Mouse (Mus musculus) spleen, postnatal 14 days (tissue): Measurements from ENCODE around the gene Ptpn22.
"Not testable (repeated sequence)": the region's sequence is repeated elsewhere in the genome, so short reads cannot be mapped to it uniquely, and the experiment has no call there.

Source experiments
- DNase-seq, 2 experiments: peaks; one replicate each; pipeline ENCODE4 v3.0.0; 2021 to 2022; ENCODE audit warnings: low spot score in 2 of 2

Gene Ptpn22

DNA sequence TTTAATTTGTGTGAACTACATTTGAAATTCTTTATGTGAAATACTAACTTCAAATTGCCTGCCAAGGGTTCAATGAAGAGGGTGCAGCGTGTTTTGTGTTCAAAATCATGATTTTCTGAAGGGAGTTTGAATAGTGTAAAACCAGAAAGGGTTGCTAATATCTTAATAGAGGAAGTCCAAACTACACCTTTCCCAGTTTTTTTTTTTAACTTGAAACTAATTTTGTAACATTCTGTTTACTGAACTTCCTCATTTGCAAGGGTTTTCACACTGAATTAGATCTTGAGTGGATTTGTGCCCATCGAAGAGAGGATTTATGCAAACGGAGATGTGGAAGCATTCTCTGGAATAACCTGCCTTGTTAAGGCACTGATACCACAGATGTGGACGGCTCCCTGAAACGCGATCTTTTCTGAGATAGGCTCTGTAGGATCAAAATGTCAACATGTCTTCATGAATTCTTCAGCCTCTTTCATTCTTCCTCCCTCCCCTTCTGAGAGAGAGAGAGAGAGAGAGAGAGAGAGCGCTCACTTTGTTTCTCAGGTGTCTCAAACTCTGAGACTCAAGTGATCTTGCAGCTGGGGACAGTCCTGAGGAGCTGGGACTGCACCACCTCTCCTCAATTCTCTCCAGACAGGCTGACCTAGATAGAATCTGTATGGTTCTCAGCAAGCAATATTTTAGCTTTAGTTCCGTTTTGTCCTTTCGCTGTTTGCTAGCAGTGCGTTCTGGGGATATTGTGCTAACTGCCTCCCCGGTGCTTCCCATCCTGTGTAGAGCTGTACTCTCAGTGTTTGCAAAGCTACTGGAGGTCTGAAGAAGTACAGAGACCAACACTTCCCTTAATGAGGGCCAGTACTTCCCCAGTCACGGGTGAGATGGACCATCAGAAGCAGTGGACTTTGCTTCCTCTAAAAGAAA is at the start of gene Ptpn22:
Gene Ptpn22 (plus strand): TSS at position 915 of the 921 bp plus-strand sequence.
- no peak for DNase-seq

DNA sequence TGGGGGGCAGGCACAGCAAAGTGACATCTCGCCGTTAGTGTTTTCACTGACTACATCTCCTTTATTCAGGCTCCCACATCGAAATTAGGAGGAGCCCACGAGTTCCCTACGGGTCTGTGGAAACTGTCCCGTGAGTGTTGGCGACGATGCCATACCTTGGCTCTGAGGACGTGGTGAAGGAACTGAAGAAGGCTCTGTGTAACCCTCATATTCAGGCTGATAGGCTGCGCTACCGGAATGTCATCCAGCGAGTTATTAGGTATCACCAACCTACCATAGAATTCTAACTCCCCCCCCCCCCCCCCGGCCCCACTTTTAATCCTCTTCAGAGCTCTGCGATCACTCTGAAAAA is 49.8 kb upstream of the Ptpn22 start:
- no peak for DNase-seq

DNA sequence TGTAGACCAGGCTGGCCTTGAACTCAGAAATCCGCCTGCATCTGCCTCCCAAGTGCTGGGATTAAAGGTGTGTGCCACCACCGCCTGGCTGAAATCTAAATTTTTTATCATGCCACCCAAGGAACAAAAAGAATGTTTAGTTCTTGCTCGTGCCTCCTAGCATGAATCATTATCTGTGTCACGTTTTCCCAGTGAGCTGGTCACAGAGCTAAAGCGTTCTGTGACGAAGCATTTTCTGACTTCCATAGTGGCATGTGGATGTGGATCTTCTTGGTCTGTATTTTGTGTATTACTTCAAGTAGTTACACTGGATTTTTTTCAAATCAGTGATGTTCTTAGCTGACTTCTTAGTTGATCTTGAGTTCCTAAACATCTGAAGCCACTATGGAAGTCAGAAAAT is 48.6 kb upstream of the Ptpn22 start:
- DNase-seq: no peak

DNA sequence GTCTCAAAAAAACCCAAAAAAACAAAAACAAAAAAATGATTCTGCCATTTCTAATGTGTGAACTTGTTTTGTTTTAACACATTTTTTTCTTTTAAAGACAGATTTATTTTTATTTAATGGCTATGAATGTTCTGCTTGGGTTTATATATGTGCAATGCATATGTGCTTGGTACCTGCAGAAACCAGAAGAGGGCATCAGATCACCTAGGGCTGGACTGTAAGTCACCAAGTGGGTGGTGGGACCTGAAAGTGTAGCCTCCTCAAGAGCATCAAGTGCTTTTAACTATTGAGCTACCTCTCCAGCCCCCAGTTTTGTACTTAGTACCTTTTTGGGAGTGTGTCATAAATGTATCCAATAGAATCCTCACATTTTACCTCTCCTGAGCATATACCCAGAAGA is 32.0 kb upstream of the Ptpn22 start:
- no peak for DNase-seq

DNA sequence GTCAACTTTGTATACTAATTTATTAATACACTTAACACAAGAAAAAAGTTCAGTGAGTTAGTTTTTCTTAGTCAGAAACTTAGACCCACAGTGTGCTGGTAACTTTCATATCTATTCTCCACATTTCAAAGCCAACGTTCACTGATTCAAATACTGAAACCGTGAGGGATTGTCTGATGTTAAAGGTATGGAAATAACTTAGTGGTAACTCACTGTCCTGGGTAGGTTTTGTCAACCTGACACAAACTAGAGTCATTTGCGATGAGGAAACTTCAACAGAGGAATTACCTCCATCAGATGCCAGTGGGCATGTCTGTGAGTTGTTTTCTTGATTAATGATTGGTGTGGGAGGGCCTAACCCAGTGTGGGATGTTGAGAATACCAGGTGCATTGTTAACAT is 30.6 kb upstream of the Ptpn22 start:
- DNase-seq: no peak

DNA sequence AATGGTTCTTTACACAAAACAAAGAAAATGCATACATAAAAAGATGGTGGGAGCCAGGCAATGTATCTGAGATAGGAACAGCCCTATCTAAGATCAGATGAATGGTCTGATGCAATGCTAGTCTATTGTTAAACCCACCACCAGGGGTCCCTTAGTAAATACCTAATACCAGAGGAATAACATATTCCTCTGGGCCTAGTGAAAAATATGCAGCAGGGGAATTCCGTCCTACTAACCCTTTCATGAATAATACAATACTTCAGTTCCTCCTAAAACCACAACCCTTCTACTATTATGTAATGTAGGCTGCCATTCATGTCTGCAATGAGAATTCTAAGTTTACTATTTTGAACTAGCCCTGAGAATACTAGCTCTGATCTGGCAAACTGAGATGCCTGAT is 28.9 kb upstream of the Ptpn22 start:
- not testable (repeated sequence) for DNase-seq

DNA sequence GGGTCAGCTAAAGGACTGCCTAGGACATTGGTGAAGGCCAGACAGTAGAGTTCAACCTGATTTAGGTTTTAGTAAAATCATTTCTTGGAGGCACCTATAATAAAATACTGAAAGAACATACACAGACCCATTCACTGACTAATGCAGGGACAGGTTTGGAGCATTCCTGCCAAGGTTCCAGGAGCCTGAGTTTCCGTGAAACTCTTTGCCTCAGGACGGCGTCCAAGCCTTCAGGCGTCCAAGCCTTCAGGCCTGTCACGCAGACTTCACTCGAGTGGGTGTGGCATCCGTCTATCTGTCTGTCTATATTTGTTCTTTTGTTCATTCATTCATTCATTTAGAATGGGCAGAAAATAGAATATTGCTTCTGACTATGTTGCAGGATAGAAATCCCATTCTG is 28.4 kb upstream of the Ptpn22 start:
- DNase-seq: no peak

DNA sequence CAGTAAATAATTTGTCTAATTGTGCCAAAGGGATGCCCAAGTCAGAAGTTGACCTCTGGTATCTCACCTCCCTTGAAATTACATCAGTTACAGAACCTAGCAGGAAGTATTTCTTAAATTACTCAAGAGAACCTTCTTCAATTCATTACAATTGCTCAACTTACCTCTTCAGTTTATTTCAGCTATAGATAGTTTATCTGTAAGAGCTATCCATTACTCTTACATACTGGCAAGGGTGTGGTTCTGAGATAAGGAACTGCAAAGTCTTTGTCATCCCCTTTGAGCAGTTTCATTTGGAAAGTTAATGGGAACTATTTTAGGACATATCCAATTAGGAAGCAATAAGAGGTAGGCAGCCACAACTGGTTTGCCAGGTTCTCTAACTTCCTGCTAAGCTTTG is 27.2 kb upstream of the Ptpn22 start, which contains the start of gene Bcl2l15:
Gene Bcl2l15 (plus strand): TSS at position 176 of the 400 bp plus-strand sequence.
- no peak for DNase-seq

DNA sequence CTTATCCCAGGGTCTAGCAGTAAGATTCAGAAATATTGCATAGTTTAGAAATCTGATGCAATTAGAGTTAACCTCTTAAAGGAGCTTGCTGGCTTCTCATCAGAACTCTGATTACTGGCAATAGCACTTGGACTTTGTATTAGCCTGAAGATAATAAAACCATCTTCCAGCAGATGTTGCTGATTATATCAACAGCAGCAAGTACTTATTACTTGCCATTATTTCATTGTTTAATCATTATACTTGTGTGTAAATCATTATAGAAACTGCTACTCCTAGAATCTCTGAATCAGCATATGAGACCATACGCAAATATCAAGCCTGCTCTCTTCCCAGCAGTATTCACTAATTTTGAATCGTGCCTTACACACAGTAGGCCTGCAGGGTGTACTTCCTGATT is 25.6 kb upstream of the Ptpn22 start:
- DNase-seq: no peak

DNA sequence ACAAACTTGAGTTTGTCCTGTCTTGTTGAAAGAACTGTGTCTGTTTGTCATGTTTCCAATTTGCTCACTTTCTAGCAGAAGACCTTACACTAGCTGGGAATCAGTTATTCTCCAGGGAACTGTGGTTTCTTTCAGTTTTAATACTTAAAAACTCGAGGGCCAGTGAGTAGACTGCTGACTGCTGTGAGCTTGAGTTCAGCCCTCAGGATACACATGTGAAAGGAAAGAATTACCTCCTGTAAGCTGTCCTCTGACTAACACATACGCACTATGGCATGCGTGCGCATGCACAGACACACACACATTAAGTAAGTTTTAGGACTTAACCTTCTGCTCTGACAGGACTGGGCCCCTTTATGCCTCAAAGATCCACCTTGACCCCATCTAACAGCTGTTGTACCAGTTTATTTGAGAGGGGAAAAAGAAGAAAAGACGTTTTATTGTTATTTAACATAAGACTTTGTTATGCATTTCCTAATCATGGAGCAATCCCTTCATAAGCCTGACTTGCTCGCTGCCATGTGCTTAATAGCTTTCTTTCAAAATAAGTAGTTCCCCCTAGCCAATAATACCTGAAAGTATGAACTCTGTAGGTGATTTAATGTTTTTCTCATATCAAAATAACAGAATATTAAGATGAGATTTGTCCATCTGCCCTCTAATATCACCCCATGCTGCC is 24.2 kb upstream of the Ptpn22 start:
- DNase-seq: no peak

DNA sequence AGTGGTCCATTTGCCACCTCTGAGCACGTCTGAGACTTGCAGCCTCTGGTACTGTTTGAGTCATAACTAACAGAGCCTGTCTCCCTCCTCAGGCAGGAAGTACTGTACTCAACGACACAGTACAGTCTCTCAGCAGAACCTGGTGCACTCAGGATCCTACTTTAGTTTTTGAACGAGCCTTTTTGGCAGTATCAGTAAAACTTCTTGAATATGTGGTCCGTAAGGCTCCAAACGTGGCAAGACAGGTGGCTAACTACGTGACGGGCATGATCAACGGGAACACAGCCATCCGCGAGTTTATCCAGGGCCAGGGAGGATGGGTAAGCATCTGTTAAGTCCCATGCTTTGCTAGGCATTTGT is 23.7 kb upstream of the Ptpn22 start:
- DNase-seq: no peak

DNA sequence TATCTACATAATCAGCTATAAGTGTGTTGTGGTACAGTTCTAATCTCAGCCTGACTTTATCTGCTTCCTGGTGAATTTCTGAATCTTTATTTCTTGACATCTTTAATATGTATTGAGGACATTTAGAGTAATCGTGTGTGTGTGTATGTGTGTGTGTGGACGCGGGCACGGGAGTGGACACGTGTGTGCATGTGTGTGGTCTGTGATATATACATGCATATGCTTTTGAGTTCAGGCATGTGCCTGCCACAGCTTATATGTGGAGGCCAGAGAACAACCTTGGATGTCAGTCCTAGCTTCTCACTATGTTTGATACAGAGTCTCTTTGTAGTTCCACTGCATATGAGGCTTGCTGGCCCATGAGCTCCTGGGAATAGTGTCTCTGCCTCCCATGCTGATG is 23.1 kb upstream of the Ptpn22 start:
- no peak for DNase-seq

DNA sequence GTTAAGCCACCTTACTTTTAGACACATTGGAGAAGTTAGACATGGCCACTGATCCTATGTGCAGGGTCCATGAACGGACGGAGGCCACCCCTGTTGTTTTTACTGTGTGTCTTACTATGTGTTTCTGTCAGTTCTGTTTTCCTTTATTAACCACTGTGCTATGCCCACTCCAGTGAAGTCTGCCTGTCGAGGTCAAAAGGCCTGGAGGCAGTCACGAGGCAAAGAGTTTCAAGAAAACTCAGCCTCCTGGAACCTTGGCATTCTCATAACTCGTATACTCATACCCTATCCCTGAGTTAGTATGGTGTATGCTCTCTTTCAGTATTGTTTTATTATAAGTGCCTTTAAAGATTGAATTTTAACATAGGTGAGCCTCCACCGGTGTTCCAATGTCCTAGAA is 19.9 kb upstream of the Ptpn22 start:
- no peak for DNase-seq

DNA sequence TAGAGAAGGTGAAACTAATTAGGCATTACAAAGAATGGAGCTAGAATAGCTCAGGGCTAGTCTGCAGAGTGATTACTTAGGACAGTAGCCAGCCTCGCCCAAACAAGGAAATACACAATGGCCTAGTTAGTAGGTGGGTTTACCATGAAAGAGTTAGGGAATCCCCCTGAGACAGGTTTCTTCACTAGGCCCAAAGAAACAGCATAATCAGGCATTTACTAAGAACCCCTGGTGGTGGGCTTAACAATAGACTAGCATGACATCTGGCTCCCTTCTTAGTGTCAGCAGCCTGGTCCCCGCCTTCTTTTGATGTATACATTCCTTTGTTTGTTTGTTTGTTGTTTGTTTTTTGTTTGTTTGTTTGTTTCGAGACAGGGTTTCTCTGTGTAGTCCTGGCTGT is 19.4 kb upstream of the Ptpn22 start:
- DNase-seq: not testable (repeated sequence)

DNA sequence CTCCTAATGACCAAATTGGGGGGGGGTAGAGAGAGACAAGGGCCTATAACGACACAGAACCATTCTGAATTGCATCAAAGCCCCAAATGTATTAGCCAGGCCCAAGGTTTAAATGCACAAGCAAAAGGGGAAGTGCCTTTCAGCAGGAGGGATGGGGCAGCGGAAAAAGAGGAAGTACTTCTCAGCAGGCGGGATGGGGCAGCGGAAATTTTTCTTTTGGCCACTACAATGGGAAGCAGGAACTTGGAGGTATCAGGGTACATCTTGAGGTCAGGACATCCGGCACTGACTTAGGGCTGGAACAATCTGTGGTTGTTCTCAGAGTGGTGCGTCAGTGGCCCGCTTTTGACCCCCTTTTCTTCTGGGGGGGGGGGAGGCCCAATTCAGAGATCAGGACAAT is 18.6 kb upstream of the Ptpn22 start:
- not testable (repeated sequence) for DNase-seq

DNA sequence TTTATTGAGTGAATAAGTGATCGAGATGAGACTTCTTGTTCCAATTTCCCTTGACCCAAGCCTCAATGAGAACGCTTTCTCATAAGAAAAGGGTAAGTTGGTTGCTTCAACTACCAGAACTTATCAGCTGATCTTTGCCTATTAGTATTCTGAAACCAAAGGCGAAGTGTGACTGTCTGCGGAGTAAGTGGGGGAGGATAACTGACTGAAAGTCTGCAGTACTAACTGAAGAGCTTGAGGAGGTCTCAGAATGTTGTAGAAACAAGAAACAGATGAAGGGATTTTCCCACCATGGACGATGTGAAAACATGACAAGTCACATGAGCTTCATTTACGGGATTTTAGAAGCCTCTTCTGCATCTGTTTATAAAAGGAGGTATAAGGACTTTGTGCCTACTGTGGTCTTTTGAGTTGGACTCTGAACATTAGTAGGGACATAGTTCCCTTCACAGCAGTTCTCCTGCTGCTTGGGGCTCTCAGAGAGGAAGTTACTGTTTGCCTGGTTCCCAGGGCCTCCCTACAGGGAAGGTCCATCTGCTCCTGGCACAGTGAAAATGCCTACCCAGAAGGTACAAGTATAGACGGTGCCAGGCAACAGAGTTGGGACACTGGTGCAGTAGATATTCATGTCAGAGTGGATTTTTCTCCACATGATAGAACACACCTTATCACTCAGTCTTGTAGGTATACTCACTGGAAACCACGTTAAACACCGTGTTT is 8.8 kb upstream of the Ptpn22 start:
- DNase-seq: no peak

DNA sequence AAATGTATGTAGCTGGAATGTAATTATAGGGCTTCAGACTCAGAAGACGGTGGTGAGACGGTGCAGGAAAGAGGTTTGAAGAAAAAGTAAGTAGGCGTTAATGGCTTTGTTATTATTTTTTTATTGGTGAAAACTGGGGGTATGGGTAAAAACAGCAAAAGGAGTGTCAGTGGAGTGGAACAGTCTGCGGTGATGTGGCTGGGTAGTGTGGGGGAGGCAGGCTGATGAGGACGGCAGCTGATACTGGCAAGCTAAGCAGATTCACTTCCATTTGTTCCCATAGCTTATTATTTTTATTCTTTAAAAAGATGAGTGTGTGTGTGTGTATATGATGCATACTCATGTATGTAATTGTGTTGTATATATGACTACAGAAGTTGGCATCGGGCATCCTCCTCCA is 8.1 kb upstream of the Ptpn22 start:
- no peak for DNase-seq

DNA sequence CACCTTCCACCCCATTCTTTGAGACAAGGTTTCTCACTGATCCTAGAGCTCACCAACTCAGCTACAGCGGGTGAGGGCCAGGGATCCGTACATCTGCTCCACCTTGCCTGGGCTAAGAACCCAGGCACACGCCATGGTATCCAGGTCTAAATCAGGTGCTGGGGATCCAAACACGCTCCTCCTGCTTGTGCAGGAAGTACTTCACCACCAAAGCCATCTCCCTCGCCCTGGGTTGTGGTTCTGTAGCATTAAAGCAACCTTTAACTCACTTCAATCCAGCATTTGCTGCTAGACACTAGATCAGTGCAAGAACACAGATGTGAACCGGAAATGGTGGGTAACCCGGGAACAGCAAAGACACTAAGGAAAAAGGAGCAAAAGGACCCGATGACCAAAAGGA is 7.7 kb upstream of the Ptpn22 start:
- no peak for DNase-seq

DNA sequence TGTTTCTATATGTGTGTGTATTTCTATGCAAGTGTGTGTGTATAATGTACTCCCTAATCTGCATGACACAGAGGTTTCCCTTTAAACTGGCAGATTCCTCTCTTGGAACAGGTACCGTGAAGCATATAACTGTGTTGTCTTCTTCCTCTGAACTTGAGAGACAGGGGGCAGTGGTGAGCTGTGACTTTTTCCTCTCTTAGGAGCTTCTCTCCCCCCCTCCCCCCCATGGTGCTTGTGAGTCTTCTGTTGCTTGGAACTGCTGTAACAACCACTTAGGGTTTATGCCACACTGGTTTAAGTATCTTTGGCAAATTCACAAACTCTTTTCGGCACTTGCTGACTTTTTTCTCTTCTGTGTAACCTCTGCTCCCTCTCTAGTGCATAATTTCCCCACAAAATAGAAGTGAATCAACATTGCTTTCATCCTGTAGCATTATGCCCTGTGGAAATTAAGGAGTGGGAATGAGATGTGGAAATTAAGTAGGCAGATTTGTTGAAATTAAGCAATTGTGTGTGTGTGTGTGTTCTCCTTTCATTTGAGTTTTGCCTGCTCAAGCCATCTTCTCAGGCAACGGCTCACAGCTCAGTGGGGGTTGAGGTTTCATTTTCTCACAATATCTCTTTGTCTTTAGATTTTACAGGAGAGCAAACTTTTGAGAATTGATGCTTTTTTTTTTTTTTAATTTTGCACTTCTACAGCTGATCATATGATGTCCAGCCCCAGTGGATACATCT is 6.9 kb upstream of the Ptpn22 start:
- peak; percentile 33 to 64 for DNase-seq

DNA sequence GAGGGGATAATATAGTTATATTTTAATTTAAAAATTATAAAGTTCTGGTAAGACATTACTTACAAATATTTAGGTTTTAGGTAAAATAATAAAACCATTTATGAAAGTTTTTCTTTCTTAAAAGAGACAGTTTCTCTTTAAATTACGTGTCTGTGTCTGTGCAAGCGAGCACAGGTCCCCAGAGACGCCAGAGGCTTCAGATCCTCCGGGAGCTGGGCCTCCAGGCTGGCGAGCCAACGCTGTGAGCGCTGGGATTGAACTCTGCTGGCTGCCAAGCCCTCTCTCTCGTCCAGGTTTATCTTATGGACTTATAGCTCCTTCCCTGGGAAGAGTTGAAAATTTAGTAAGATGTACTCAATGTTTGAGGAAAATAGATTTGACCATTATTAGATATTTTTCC is 5.8 kb upstream of the Ptpn22 start:
- no peak for DNase-seq

DNA sequence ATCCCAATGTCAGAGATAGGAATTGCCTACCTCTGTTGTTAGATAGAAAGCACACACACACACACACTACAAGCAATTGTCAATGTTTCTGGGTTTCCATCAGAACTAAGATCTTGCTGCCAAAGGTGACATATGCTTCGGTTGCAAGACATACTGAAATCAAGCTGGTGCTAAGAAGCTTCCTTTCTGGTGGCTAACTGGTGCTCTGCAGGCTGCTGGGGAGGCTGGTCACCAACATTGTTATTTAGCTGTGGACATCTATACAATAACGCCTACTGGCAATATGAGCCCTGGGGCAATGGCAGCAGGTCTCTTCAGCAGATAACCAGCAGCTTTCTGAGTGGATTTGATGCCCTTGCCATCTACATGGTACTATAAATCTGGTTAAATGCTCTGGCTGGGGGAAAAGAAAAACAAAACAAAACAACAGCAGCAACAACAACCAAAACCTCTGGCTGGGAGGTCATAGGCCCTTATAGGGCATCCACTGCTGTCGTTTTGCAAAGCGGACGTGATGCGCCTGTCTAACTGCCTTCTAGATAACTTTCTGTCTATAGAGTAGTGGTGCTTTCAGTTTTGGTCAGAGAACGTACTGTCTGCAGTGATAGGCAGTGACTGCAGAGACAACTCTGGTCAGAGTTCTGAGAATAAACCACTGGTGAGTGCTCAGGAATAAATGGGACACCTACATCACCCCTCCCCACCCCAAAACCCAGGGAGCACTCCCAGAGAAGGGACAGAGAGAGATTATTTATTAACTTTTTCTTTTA is 2.4 kb upstream of the Ptpn22 start:
- no peak for DNase-seq
